Mouse (Mus musculus) heart, adult 2 months (tissue): ENCODE results near the gene Cdk5r1.
A peak's percentile ranks its signal among the peaks of the same experiment; 100 is the strongest.
"Not testable (repeated sequence)": the region's sequence is repeated elsewhere in the genome, so short reads cannot be mapped to it uniquely, and the experiment has no call there.

Experiments used
- CTCF ChIP-seq: fragments of 200-600 bp; IDR thresholded peaks from 2 replicates; pipeline ENCODE4 v1.8.1; 2022; ENCODE audit warnings: antibody characterized with exemption, mild to moderate bottlenecking, moderate library complexity
- POLR2A ChIP-seq: fragments of 200-500 bp; IDR thresholded peaks from 2 replicates; pipeline ENCODE4 v1.6.1; 2011; ENCODE audit warnings: mild to moderate bottlenecking, low read depth, low read length, control low read depth; ENCODE audit not compliant: insufficient read depth

GRCm38 (mm10) chr11:80463605-80464130 lies 13.2 kb upstream of the Cdk5r1 start:
- peak; percentile 57 for TF ChIP-seq CTCF
- TF ChIP-seq POLR2A, result not testable (repeated sequence)
